Mouse (Mus musculus) midbrain, embryonic 14.5 days (tissue): ENCODE measurements at regions not wholly inside any gene's neighbourhood (a gene's known extent, or its start where the extent isn't known, plus 50 kb on each side); places are given as distances from the start of the nearest gene placed in this dataset.

Experiments
- ATAC-seq: fragments of 200-750 bp; cut with Nextera tagmentation; 2 replicates; pipeline ENCODE4 v1.8.0; 2017; ENCODE audit warnings: moderate number of reproducible peaks, moderate library complexity; ENCODE audit not compliant: low FRiP score, low TSS enrichment
- DNase-seq: peaks from one replicate; pipeline ENCODE4 v3.0.0-alpha.2; 2015
- H3K27ac ChIP-seq: fragments of 300-500 bp; sonication (generic); replicated peaks from 2 replicates; pipeline ENCODE4 v1.5.1; 2014; ENCODE audit warnings: mild to moderate bottlenecking, low read depth, low read length, moderate library complexity
- H3K27me3 ChIP-seq: fragments of 300-500 bp; sonication (generic); 2 replicates; pipeline ENCODE4 v1.6.1; 2014; ENCODE audit warnings: low read length, control low read depth, mixed read lengths; ENCODE audit not compliant: control insufficient read depth, insufficient read depth
- H3K36me3 ChIP-seq: fragments of 300-500 bp; sonication (generic); 2 replicates; pipeline ENCODE4 v1.6.1; 2014; ENCODE audit warnings: low read length, control low read depth; ENCODE audit not compliant: control insufficient read depth, insufficient read depth
- H3K4me1 ChIP-seq: fragments of 300-500 bp; sonication (generic); 2 replicates; pipeline ENCODE4 v1.6.1; 2014; ENCODE audit warnings: mild to moderate bottlenecking, antibody characterized with exemption, low read length, control low read depth; ENCODE audit not compliant: control insufficient read depth, insufficient read depth
- H3K4me2 ChIP-seq: fragments of 300-500 bp; sonication (generic); 2 replicates; pipeline ENCODE4 v1.6.1; 2014; ENCODE audit warnings: mild to moderate bottlenecking, low read length, moderate library complexity
- H3K4me3 ChIP-seq: fragments of 300-500 bp; sonication (generic); replicated peaks from 2 replicates; pipeline ENCODE4 v1.5.1; 2014; ENCODE audit warnings: low read depth, low read length
- H3K9ac ChIP-seq: fragments of 300-500 bp; sonication (generic); replicated peaks from 2 replicates; pipeline ENCODE4 v1.6.1; 2014; ENCODE audit warnings: mild to moderate bottlenecking, low read length, moderate library complexity
- H3K9me3 ChIP-seq: fragments of 300-500 bp; sonication (generic); 2 replicates; pipeline ENCODE4 v1.6.1; 2016; ENCODE audit warnings: low read length, control low read depth, mixed read lengths; ENCODE audit not compliant: control insufficient read depth
- WGBS: fragments of 180-500 bp; shearing (Covaris S2); extraction: QIAGEN DNeasy Blood & Tissue Kit; methylation state at CpG from one replicate; pipeline ENCODE4 v1.1.7; 2014; 5-methylcytosine and 5-hydroxymethylcytosine counted together

- ATAC-seq (peak; percentile 95), DNase-seq (peak; percentile 99)
- Histone ChIP-seq H3K4me2 (peak overlapping the region; percentile 88), H3K4me1 (peaks cover 27% of the 10 kb centered on the region), H3K9ac (peak overlapping the region; percentile 96), H3K27me3 (no peaks in the 10 kb centered on the region), H3K27ac (peak overlapping the region; percentile 100), H3K4me3 (peak overlapping the region; percentile 66), H3K9me3 (no peaks in the 10 kb centered on the region), H3K36me3 (no peaks in the 10 kb centered on the region)
- WGBS: under 1% methylated on average over 86 of the region's 86 CpGs
Observed at GRCm38 (mm10) chr7:73617910-73618757, 76.5 kb upstream of the Chd2 start.

- ATAC-seq: no peak
- Histone ChIP-seq H3K27me3 (no peaks in the 10 kb centered on the region), H3K9ac (peak overlapping the region; percentile 96), H3K4me1 (peaks cover 27% of the 10 kb centered on the region), H3K9me3 (no peaks in the 10 kb centered on the region), H3K36me3 (no peaks in the 10 kb centered on the region), H3K27ac (peak overlapping the region; percentile 100), H3K4me2 (peak overlapping the region; percentile 88), H3K4me3 (peak overlapping the region; percentile 60)
- peak; percentile 82 for DNase-seq
- WGBS: 2% methylated on average over 21 of the region's 21 CpGs
Observed at GRCm38 (mm10) chr7:73616971-73617906, 75.6 kb upstream of the Chd2 start.

DNA sequence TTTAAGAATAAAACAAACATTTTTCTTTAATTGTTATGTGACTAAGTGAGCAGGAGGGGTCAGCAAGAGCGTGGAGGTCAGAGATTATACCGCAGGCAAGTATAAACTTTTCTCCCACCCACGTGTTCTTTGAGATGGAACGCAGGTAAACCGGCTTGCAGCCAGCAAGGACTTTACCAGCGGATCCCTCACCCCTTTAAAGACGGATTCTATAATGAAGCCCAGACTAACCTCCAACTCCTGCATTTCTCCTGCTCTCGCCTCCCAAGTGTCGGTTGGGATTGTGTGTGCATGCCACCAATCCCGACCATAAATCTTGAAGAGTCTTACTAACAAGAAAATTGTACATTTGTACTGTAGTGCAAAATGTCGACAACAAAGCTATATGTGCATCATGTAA, 74.4 kb upstream of the Chd2 start:
- H3K4me1 ChIP-seq: peaks cover 27% of the 10 kb centered on the region
- H3K4me3 ChIP-seq: no peak overlapping the region; the same call in 1 of the 2 replicates
- peak overlapping the region; percentile 100 for H3K27ac ChIP-seq
- ATAC-seq: no peak
- H3K27me3 ChIP-seq: no peaks in the 10 kb centered on the region
- H3K36me3 ChIP-seq: no peaks in the 10 kb centered on the region
- H3K4me2 ChIP-seq: peak overlapping the region; percentile 88
- H3K9ac ChIP-seq: no peak overlapping the region
- 19% methylated on average over 11 of the region's 11 CpGs for WGBS
- DNase-seq: no peak
- H3K9me3 ChIP-seq: no peaks in the 10 kb centered on the region

DNA sequence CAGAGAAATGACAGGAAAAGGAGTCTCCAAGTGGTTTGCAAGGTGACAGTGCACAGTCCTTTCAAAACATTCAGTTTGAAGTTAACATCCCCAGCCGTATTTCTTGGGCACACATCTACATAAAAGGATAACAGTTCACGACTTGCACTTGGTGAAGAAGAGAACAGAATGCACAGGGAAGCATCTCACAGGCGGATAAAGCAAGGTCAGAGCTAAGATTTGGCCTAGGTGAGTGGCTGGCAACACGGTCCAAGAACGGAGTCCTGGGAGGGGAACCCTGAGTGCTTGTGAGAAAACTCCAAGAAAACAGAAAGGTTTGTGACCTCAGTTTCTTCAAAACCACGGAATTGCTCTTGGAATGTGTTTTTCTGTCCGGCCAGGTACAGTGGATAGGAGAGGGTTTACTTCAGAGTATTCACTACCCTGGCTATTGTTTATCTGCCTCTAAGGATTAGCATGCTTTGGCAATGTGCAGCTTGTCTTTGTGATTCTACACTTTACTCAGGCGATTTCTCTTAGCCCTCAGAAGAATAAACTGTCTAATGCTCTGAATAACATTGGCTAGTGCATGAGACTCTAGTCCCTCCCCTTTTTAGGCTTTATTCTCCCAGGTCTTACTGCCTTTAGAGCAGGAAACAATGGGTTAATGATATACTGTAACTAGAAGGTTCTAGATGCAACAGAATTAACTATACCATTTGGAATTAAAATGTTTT, 73.4 kb upstream of the Chd2 start:
- no peaks in the 10 kb centered on the region for H3K9me3 ChIP-seq
- no peak overlapping the region for H3K4me3 ChIP-seq
- H3K27ac ChIP-seq: peak overlapping the region; percentile 2; the same call in 1 of the 2 replicates
- no peak for ATAC-seq
- no peak overlapping the region; the same call in 1 of the 2 replicates for H3K9ac ChIP-seq
- H3K36me3 ChIP-seq: no peaks in the 10 kb centered on the region
- 58% methylated on average over 8 of the region's 8 CpGs for WGBS
- H3K4me2 ChIP-seq: no peak overlapping the region
- no peak for DNase-seq
- no peaks in the 10 kb centered on the region for H3K27me3 ChIP-seq
- peaks cover 27% of the 10 kb centered on the region for H3K4me1 ChIP-seq

- no peak overlapping the region for H3K4me2 ChIP-seq
- no peaks in the 10 kb centered on the region for H3K9me3 ChIP-seq
- peaks cover 27% of the 10 kb centered on the region for H3K4me1 ChIP-seq
- H3K4me3 ChIP-seq: no peak overlapping the region
- WGBS: 81% methylated on average over 4 of the region's 4 CpGs
- DNase-seq (no peak), ATAC-seq (no peak)
- H3K36me3 ChIP-seq: no peaks in the 10 kb centered on the region
- H3K27ac ChIP-seq: no peak overlapping the region; the same call in 1 of the 2 replicates
- no peak overlapping the region for H3K9ac ChIP-seq
- H3K27me3 ChIP-seq: no peaks in the 10 kb centered on the region
Observed at GRCm38 (mm10) chr7:73614341-73614740, 72.7 kb upstream of the Chd2 start.

DNA sequence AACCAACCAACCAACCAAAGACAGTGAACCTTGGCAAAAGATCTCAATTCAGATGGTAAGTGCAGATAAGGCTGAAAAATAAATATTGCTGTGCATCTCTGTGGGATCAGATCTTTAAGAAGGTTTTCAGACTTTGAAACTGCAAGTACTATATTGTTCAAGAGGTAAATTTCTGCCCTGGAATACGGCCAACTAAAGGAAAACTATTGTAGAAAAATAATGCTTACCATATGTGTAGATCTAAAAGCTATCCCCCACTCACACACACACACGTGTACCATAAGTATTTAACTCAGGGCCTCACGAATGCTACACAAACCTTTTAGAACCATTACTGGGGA, 71.1 kb upstream of the Chd2 start:
- Histone ChIP-seq H3K27me3 (no peaks in the 10 kb centered on the region), H3K9ac (no peak overlapping the region), H3K4me3 (no peak overlapping the region), H3K4me2 (no peak overlapping the region), H3K9me3 (no peaks in the 10 kb centered on the region), H3K36me3 (no peaks in the 10 kb centered on the region), H3K4me1 (peaks cover 37% of the 10 kb centered on the region), H3K27ac (no peak overlapping the region)
- DNase-seq (no peak), ATAC-seq (no peak)
- 84% methylated on average over 3 of the region's 3 CpGs for WGBS

GRCm38 (mm10) chr7:73611866-73612751, 70.5 kb upstream of the Chd2 start:
- Histone ChIP-seq H3K4me3 (no peak overlapping the region), H3K9me3 (no peaks in the 10 kb centered on the region), H3K27me3 (no peaks in the 10 kb centered on the region), H3K4me2 (no peak overlapping the region), H3K4me1 (peaks cover 31% of the 10 kb centered on the region), H3K36me3 (no peaks in the 10 kb centered on the region), H3K9ac (no peak overlapping the region), H3K27ac (no peak overlapping the region)
- DNase-seq (no peak), ATAC-seq (no peak)
- 92% methylated on average over 12 of the region's 12 CpGs for WGBS
